Mouse (Mus musculus): ENCODE measurements around the gene AI661453.

- TF ChIP-seq MAFK (IDR thresholded peaks at IDR 0.05; ENCODE audit: insufficient read depth, low read depth, low read length) (no peak), CHD2 (IDR thresholded peaks at IDR 0.05; ENCODE audit: low read depth, low read length) (no peak), ZC3H11A (IDR thresholded peaks at IDR 0.05; ENCODE audit: borderline replicate concordance, low read depth, low read length) (no peak)
Measured at GRCm38 (mm10) chr17:47421566-47421965, 14.8 kb upstream of the AI661453 start.
